Mouse (Mus musculus): ENCODE data around the gene Iqsec1. TPM values are rescaled to one million over a fixed set of nuclear protein-coding genes. Genes with fewer than 3 reads are reported as not detected.

The Iqsec1 gene
- polyA plus RNA-seq, 1 experiment, result 46.1 TPM

DNA sequence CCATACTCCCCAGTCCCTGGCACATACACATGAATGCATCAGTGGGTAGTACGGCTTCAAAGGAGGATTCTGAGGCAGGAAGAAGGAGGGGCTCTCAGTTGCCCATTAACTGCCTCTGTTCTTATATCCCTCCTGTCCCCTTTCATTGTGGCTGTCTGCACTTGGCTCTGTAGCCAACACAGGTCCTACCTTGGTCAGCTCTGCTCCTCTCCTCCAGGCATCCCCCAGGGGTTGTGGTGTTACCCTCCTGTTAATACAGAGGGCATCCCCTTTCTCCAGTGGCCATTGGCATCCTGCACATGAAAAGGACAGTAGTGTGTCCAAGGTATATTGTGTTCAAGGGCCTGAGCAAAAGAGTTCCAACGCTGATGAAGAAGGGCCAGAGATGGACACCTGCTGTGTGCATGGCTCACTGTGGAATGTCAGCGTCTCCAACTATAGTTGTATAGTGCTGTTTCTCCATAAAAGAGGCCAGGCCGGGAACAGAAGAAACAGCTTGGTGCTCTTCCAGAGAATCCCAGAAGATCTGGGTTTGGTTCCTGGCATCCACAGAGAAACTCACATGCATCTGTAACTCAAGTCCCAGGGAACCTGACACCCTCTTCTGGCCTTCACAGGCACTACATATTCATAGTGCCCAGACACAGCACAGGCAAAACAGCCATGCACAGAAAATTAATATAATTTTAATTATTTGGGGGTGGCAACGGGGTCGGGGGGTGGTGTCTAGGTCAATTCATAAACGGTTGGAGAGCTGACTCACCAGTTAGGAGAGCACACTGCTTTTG is 363.1 kb downstream of the Iqsec1 start:
- TF ChIP-seq CTCF (IDR thresholded peaks at IDR 0.05; ENCODE audit: extremely low read depth, insufficient read length, insufficient replicate concordance, low read depth, low read length), result no peak
- no peak for TF ChIP-seq POLR2A (IDR thresholded peaks at IDR 0.05; ENCODE audit: low read depth, low read length)
- WGBS, result 90% methylated on average over 7 of the region's 7 CpGs
- no peaks in the 10 kb centered on the region for H3K27me3 ChIP-seq (ENCODE audit: control insufficient read depth, insufficient read depth, low read length)

GRCm38 (mm10) chr6:90624733-90625132 is 363.8 kb downstream of the Iqsec1 start:
- Histone ChIP-seq H3K36me3 (ENCODE audit: control insufficient read depth, insufficient read depth, low read length) (no peaks in the 10 kb centered on the region), H3K27ac (ENCODE audit: insufficient read depth, low read depth, low read length) (no peak overlapping the region), H3K4me1 (ENCODE audit: control insufficient read depth, insufficient read depth, insufficient read length, low read length) (no peaks in the 10 kb centered on the region), H3K27me3 (ENCODE audit: control insufficient read depth, insufficient read depth, low read length) (no peaks in the 10 kb centered on the region), H3K4me3 (ENCODE audit: low read depth, low read length) (no peak overlapping the region)
- no peak for TF ChIP-seq CTCF (IDR thresholded peaks at IDR 0.05; ENCODE audit: extremely low read depth, insufficient read length, insufficient replicate concordance, low read depth, low read length)
- no peak for TF ChIP-seq POLR2A (IDR thresholded peaks at IDR 0.05; ENCODE audit: low read depth, low read length)
- WGBS, result 81% methylated on average over 11 of the region's 11 CpGs

More for the DNA sequence above, 363.1 kb downstream of the Iqsec1 start:
- Histone ChIP-seq H3K4me3 (ENCODE audit: low read depth, low read length) (no peak overlapping the region), H3K27ac (ENCODE audit: insufficient read depth, low read depth, low read length) (no peak overlapping the region), H3K4me1 (ENCODE audit: control insufficient read depth, insufficient read depth, insufficient read length, low read length) (no peaks in the 10 kb centered on the region), H3K36me3 (ENCODE audit: control insufficient read depth, insufficient read depth, low read length) (no peaks in the 10 kb centered on the region)

- Histone ChIP-seq H3K4me3 (ENCODE audit: low read depth, low read length) (no peak overlapping the region), H3K4me1 (ENCODE audit: control insufficient read depth, insufficient read depth, insufficient read length, low read length) (no peaks in the 10 kb centered on the region), H3K36me3 (ENCODE audit: control insufficient read depth, insufficient read depth, low read length) (no peaks in the 10 kb centered on the region), H3K27me3 (ENCODE audit: control insufficient read depth, insufficient read depth, low read length) (no peaks in the 10 kb centered on the region), H3K27ac (ENCODE audit: insufficient read depth, low read depth, low read length) (no peak overlapping the region)
- no peak for TF ChIP-seq CTCF (IDR thresholded peaks at IDR 0.05; ENCODE audit: extremely low read depth, insufficient read length, insufficient replicate concordance, low read depth, low read length)
- TF ChIP-seq POLR2A (IDR thresholded peaks at IDR 0.05; ENCODE audit: low read depth, low read length), result no peak
- WGBS, result 69% methylated on average over 6 of the region's 6 CpGs
These were observed 364.3 kb downstream of the Iqsec1 start for GRCm38 (mm10) chr6:90624184-90624583.

DNA sequence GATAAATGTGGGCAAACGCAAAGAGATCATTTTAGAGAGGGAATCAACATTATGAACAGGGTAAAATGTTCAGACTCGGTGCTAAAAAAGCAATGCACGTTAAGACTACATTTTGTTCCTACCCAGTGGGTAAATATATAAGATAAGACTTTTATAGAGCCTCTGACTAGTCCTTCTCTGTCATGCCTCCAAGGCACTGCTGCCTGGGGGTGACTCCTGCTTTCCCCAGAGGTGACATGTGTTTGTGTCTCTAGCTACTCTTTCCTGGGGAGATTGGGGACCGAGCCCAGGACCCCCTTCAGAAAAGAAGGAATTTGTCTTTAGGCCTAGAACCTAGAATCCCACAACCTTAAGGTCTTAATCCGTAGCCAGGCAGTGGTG is 365.0 kb downstream of the Iqsec1 start:
- Histone ChIP-seq H3K36me3 (ENCODE audit: control insufficient read depth, insufficient read depth, low read length) (no peaks in the 10 kb centered on the region), H3K27ac (ENCODE audit: insufficient read depth, low read depth, low read length) (no peak overlapping the region), H3K4me3 (ENCODE audit: low read depth, low read length) (no peak overlapping the region), H3K4me1 (ENCODE audit: control insufficient read depth, insufficient read depth, insufficient read length, low read length) (no peaks in the 10 kb centered on the region), H3K27me3 (ENCODE audit: control insufficient read depth, insufficient read depth, low read length) (no peaks in the 10 kb centered on the region)
- 44% methylated on average over 5 of the region's 5 CpGs for WGBS
- TF ChIP-seq POLR2A (IDR thresholded peaks at IDR 0.05; ENCODE audit: low read depth, low read length), result no peak
- TF ChIP-seq CTCF (IDR thresholded peaks at IDR 0.05; ENCODE audit: extremely low read depth, insufficient read length, insufficient replicate concordance, low read depth, low read length), result no peak

- no peak overlapping the region for H3K4me3 ChIP-seq (ENCODE audit: low read depth, low read length)
- WGBS, result 36% methylated on average over 11 of the region's 11 CpGs
- no peak overlapping the region for H3K27ac ChIP-seq (ENCODE audit: insufficient read depth, low read depth, low read length)
- no peaks in the 10 kb centered on the region for H3K36me3 ChIP-seq (ENCODE audit: control insufficient read depth, insufficient read depth, low read length)
- TF ChIP-seq CTCF (IDR thresholded peaks at IDR 0.05; ENCODE audit: extremely low read depth, insufficient read length, insufficient replicate concordance, low read depth, low read length) (no peak), POLR2A (IDR thresholded peaks at IDR 0.05; ENCODE audit: low read depth, low read length) (no peak)
- H3K27me3 ChIP-seq (ENCODE audit: control insufficient read depth, insufficient read depth, low read length), result no peaks in the 10 kb centered on the region
- no peaks in the 10 kb centered on the region for H3K4me1 ChIP-seq (ENCODE audit: control insufficient read depth, insufficient read depth, insufficient read length, low read length)
These were observed 365.6 kb downstream of the Iqsec1 start for GRCm38 (mm10) chr6:90622758-90623455.

DNA sequence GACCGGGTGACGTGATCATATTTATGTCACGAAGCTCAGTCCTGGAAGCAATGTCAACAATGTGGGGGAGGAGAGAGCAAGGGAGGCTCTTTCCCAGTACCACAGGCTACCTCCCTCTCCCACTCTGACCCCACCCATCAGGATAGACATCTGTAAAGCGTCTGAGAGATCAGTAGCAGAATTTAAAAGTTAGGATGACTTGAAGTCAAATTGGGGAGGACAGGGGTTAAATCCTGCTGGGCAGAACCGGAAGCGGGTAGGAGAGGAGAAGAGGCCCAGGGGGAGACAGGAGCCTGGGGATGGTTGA is 366.9 kb downstream of the Iqsec1 start:
- 68% methylated on average over 6 of the region's 6 CpGs for WGBS
- H3K27me3 ChIP-seq (ENCODE audit: control insufficient read depth, insufficient read depth, low read length), result no peaks in the 10 kb centered on the region
- no peaks in the 10 kb centered on the region for H3K36me3 ChIP-seq (ENCODE audit: control insufficient read depth, insufficient read depth, low read length)
- H3K27ac ChIP-seq (ENCODE audit: insufficient read depth, low read depth, low read length), result no peak overlapping the region
- TF ChIP-seq CTCF (IDR thresholded peaks at IDR 0.05; ENCODE audit: extremely low read depth, insufficient read length, insufficient replicate concordance, low read depth, low read length) (no peak), POLR2A (IDR thresholded peaks at IDR 0.05; ENCODE audit: low read depth, low read length) (no peak)
- H3K4me1 ChIP-seq (ENCODE audit: control insufficient read depth, insufficient read depth, insufficient read length, low read length), result no peaks in the 10 kb centered on the region
- no peak overlapping the region for H3K4me3 ChIP-seq (ENCODE audit: low read depth, low read length)

DNA sequence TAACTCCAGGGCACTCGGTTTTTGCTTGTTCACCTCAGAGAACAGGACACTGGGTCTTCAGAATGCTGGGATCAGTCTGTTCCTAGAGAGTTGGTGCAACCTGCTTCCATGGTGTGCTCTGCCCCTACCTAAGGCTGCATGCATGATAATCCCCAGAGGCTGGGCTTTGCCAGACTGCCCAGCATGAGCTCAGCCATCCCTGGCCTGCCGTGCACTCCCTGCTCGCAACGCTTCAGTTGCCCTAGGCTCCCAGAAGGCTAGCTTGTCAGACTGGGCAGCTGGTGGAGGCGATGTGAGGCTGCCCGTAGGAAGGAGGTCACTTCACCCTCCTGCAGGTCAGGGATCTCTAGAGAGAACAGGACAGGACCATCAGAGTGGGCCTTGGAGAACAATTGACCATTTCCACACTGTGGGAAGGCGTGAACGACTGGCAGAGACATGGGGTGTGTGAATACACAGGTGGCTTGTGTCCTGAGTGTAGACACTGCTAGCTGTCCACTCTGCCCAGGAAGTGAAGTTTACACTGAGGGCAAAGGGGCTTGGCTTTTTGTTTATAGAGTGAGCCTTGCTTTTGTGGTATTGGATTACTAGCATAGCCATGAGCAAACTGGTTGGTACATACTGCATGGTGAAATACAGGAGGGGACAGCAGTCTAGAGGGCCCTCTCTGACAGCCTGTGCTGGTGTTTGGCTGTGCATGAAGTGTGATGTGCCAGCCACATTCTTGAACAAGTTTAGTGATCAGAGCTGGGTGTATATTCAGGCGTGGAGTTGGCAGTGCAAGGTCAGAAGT is 367.5 kb downstream of the Iqsec1 start:
- H3K27me3 ChIP-seq (ENCODE audit: control insufficient read depth, insufficient read depth, low read length), result no peaks in the 10 kb centered on the region
- WGBS, result 78% methylated on average over 9 of the region's 9 CpGs
- H3K4me3 ChIP-seq (ENCODE audit: low read depth, low read length), result no peak overlapping the region
- H3K27ac ChIP-seq (ENCODE audit: insufficient read depth, low read depth, low read length), result no peak overlapping the region
- TF ChIP-seq CTCF (IDR thresholded peaks at IDR 0.05; ENCODE audit: extremely low read depth, insufficient read length, insufficient replicate concordance, low read depth, low read length) (no peak), POLR2A (IDR thresholded peaks at IDR 0.05; ENCODE audit: low read depth, low read length) (no peak)
- no peaks in the 10 kb centered on the region for H3K4me1 ChIP-seq (ENCODE audit: control insufficient read depth, insufficient read depth, insufficient read length, low read length)
- H3K36me3 ChIP-seq (ENCODE audit: control insufficient read depth, insufficient read depth, low read length), result no peaks in the 10 kb centered on the region
